Mouse (Mus musculus): ENCODE results near the gene Eif2a. TPM values are rescaled to one million over a fixed set of nuclear protein-coding genes. Genes with fewer than 3 reads are reported as not detected.

Eif2a gene
- 10 to 100 TPM; 44.4 to 44.8 TPM for total RNA-seq (2021)

DNA sequence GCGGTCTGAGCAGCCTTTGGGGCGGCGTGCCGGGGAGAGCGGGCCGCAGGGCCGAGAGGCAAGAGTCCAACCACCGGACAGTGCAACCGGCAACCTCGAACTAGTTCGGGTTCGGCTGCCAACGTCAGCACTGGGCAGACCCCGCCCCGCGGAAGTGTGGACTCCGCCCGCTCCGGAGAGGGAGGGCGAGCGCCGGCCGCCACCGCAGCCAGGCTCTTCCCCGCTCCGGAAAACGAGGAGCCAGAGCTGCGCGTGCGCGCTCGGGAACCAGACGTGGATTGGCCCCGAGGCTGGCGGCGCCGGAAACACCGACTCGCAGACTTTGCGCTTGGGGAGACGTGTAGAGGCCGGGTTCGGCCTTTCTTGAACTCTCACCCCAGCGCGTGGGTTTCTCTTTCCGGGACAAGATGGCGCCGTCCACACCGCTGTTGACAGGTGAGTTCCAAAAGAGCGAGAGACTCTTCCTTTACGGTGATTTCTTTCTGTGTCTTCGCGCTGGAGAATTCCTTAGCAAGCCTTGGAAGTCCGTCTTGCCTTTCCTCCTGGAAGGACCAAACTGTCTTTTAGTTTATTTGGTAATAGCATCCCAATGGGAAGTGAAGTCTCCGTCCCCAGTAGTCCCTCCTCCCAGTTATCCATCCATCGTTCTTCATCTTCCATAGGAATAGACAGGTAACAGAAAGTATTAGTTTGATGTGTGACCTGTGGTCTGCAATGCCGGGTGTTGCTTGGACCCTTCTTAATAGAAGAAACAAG, at the start of gene Eif2a, which contains the start of gene Serp1:
Eif2a (plus strand) TSS at position 170 of the 756 bp plus-strand sequence.
Serp1 (minus strand) TSS at position 241 of the 756 bp plus-strand sequence.
- peak; percentile 99 to 100 for DNase-seq

DNA sequence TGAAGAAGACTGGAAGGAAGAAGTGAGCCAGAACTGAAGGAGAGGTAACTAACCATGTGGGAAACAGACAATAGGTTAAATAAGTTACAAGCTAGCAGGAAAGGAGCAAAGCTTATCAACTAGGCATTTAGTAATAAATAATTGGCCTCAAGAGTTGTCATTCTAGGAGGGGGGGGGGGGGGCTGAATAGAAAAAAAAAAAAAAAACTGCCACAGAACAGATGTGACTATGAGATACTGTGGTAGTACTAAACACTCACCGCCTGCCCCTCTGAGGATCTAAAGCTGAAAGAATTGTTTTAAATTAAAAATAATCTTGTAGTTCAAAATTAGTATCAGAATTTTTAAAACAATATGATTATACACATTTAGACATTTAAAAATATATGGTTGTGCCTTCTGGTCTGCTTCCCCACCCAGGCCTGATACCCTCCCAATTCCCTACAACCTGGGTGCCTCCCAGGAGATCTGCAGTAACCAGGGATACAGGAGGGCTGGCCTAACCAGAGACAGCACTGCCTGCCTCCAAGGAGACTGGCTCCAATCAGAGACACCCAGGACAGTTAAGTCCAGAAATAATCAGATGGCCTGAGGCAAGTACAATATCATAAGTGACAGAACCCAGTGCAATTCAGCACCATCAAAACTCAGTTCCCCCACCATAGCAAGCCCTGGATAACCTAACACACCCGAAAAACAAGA, 46.7 kb upstream of the Eif2a start:
- DNase-seq, result no peak

DNA sequence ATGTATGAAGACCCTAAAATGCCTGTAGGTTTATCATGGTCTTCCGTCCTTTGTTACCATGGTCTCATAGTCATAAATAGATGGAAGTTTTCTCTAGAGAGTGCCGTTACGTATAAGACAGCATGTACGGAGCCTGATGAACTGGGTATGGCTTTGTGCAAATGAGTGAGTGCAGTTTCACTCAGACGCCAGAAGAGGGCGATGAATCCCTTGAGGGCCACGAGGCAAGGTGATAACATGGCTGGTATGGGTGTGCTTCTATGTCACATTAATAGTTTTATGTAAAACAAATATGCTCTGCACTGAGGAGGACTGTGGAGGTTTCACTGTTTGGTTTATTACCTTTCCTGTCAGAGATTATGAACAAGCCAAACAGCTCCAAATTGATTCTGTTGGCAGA, 39.7 kb upstream of the Eif2a start:
- DNase-seq, result no peak

- DNase-seq, result no peak
Measured at GRCm38 (mm10) chr3:58487121-58487520, 38.5 kb upstream of the Eif2a start.

DNA sequence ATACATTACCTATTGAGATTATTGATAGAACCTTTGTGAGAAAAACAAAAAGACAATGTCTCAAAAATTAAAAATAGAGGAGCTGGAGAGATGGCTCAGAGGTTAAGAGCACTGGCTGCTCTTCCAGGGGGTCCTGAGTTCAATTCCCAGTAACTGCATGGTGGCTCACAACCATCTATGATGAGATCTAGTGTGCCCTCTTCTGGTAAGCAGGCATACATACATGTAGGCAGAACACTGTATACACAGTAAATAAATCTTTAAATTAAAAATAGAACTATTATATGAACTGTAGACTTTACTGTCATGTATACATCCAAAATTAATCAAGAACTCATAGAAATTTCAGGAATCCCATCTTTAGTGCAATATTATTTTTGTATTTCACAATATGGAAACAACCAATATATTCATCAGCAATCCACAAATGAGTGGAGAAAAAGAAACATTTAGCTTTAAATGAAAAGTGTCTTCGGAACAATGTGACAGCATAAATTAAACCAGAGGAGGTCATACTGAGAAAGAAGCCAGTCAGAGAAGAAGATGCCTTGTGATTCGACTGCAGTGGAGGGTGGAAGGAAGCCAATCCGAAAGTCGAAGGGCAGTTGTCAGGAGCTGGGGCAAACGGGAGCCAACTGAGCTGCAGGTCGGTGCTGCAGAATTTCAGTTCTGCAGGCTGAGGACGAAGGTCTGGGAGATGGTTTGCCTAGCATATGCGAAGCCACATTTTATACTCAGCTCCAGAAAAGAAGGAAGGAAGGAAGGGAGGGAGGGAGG, 37.4 kb upstream of the Eif2a start:
- DNase-seq, result no peak

DNA sequence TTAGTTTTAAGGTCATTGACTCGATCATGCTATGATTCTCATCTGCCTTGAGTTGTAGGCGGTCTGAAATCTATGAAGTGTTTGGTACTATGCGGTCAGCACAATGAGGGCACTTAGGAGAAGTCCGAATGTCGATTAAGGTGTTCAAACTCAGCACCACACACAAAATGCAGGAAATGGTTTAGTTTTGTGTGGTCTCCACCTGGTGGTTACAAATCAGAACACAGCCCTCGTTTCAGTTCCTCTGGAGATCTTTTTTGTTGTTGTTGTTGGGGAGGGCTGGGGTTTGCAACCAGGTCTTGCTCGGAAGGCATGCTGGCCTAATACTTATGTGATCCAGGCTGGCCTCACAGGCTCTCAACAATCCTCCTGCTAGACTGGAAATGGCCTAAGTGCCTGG, 34.8 kb upstream of the Eif2a start:
- peak; percentile 7 to 14 for DNase-seq

GRCm38 (mm10) chr3:58493621-58494020, 32.0 kb upstream of the Eif2a start:
- DNase-seq, result peak in 1 of 2 experiments; percentile 11

DNA sequence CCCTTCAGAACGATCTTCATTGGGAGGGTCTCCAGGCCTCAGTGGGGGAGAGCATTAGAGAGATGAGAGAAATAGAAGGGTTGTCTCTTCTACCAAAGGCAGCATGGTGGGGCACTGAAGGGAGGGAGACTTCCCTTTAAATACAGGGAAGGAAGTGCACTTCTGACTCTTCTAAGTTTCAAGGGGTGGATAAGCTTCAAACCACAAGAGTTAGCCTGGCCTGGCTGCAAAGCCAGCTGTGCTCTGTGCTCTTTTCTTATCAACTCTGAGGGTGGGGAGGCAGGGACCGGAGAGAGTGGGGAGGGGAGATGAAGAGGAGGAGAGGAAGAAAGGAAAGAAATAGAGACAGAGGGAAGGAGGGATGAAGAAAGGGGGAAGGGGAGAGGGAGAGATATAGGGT, 23.7 kb upstream of the Eif2a start:
- DNase-seq, result no peak

- DNase-seq, result no peak
Measured at GRCm38 (mm10) chr3:58503720-58504333, 21.8 kb upstream of the Eif2a start.

GRCm38 (mm10) chr3:58504676-58505075, 20.9 kb upstream of the Eif2a start:
- DNase-seq, result no peak

- DNase-seq, result no peak
Measured at GRCm38 (mm10) chr3:58508020-58508750, 17.4 kb upstream of the Eif2a start.

DNA sequence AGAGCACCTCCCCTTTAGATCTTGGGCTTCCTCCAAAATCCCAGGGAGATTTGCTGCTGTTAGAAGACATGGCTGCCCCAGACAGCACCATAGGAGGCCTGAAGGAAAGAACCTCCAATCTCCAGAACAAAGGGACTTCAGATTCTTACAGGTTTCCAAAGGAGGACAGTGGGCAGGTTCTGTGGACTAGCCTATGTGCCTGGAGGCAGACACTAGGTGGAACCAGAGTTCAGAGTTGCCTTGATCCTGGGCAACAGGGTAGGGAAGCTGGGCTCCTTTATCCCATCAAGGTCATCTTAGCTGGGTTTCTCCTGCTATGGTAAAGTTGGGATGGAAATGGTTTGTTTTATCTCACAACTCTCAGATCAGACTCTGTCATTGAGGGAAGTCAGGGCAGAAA, 14.0 kb upstream of the Eif2a start:
- DNase-seq, result no peak

- no peak for DNase-seq
Measured at GRCm38 (mm10) chr3:58512740-58513139, 12.9 kb upstream of the Eif2a start.

- DNase-seq, result no peak
Measured at GRCm38 (mm10) chr3:58513483-58513882, 12.1 kb upstream of the Eif2a start.

- no peak for DNase-seq
Measured at GRCm38 (mm10) chr3:58515947-58516601, 9.5 kb upstream of the Eif2a start.

- no peak for DNase-seq
Measured at GRCm38 (mm10) chr3:58516602-58516976, 9.0 kb upstream of the Eif2a start.

- no peak for DNase-seq
Measured at GRCm38 (mm10) chr3:58517258-58517657, 8.4 kb upstream of the Eif2a start.

DNA sequence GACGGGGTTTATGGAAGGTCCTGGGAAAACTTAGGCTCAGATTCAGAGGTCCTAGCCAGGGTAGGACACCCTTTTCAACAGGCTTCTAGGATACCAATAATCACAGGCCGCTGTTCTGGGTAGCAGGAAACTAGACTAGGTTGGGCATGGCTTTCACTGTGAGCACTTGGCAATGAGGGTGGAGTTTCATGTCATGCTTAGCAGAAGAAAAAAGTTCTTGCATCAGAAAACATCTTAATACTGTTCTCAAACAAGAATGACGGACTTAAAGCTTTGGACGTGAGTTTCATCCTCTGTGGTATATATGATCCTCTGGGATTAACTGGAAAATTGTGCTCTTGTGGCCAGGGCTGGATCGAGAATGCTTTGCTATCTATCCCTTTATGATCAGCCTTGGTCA, 7.8 kb upstream of the Eif2a start:
- no peak for DNase-seq

GRCm38 (mm10) chr3:58518962-58519361, 6.7 kb upstream of the Eif2a start:
- DNase-seq, result no peak

DNA sequence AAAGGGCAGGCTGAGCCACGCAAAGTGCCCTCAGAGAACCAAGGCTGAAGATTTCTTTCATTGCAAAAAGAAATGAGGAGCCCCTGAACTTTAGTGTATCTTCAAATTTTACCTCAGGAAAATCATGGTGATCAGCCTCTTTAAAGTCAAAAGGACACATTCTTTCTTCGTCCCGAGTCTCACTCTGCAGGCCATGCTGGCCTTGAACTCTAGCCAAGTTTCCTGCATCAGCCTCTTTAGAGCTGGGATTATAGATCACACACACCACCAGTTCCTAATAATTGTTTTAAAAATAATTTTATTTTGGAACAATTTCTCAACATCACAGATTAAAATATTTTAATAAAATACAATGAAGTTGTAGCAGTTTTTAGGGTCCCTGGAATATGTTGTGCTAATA, 6.1 kb upstream of the Eif2a start:
- no peak for DNase-seq

- no peak for DNase-seq
Measured at GRCm38 (mm10) chr3:58520286-58520685, 5.3 kb upstream of the Eif2a start.
